Mouse (Mus musculus) brain, embryonic 14.5 days (tissue): ENCODE measurements at regions not wholly inside any gene's neighbourhood (a gene's known extent, or its start where the extent isn't known, plus 50 kb on each side); places are given as distances from the start of the nearest gene placed in this dataset.

Source experiments
- CTCF ChIP-seq: fragments of 200-500 bp; IDR thresholded peaks from 2 replicates; pipeline ENCODE4 v1.5.1; 2012; ENCODE audit warnings: inconsistent platforms, mild to moderate bottlenecking, moderate library complexity, borderline replicate concordance; ENCODE audit not compliant: insufficient read depth, insufficient read length; ENCODE audit errors: extremely low read depth
- POLR2A ChIP-seq: fragments of 200-500 bp; IDR thresholded peaks from 2 replicates; pipeline ENCODE4 v1.6.1; 2012; ENCODE audit warnings: mild to moderate bottlenecking, inconsistent platforms, borderline replicate concordance; ENCODE audit not compliant: poor library complexity, insufficient read depth, insufficient read length, severe bottlenecking; ENCODE audit errors: extremely low read depth

DNA sequence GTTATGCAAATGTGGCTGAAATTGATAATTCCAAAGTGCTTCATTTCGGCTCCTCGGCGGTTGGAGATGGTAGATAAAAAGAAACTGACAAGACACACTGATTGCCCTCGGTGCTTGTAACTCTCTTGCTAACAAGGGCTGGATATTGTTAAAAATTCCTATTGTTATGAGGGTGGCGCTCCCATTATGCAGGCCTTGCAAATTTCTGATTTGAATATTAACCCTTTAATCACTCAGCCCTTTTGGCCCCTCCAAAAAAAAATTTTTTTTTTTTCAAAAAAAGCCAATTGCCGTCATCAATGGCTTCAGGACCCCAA, 469.8 kb downstream of the Vrk1 start:
- TF ChIP-seq POLR2A (no peak), CTCF (no peak)
